Mouse (Mus musculus): ENCODE measurements around the gene Gm49388.

The Gm49388 gene

DNA sequence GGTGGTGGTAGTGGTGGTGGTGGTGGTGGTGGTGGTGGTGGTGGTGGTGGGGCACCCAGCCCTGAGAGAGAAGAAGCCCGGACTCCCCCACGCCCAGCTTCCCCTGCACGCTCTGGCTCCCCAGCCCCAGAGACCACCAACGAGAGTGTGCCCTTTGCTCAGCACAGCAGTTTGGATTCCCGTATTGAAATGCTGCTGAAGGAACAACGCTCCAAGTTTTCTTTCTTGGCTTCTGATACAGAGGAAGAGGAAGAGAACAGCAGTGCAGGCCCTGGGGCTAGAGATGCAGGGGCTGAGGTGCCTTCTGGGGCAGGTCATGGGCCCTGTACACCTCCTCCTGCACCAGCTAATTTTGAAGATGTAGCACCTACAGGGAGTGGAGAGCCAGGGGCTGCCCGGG is at the start of gene Gm49388:
Gm49388 (plus strand) TSS at position 301 of the 400 bp plus-strand sequence.
- DNase-seq (ENCODE audit: low read depth, low spot score): no peak

DNA sequence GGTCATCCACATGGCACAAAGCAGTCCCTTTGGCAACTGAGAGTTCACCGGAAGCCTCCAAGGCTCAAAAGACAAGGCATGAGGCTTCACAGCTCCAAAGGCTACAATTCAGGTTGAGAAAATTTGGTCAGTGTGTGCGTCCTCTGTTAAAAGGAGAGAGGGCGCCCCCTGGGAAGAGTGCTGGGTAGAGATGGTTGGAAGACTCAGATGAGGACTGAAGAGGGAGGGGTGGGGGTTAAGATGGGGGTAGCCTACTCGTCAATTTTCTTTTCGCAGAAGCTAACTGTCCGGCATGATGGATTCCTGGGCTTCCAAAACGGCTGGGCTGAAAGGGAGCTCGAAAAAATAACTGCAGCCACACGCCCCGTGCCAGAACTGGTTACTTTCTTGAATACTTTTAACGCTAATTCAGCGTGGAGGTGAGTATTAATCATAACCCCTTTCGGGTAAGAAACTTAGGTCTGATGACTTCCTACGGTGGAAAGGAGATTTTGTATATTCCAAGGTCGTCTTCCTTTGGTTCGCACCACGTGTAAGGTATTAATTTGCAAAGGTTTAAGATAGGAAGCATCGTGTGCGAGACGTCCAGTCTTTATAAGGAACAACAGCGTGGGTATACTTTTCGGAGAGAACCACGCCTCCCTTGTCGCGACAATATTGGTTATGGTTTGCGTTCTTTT is 40.9 kb upstream of the Gm49388 start, which contains the start of gene Fbxl19:
Fbxl19 (plus strand) TSS at position 178 of the 680 bp plus-strand sequence.
- DNase-seq (ENCODE audit: low read depth, low spot score): no peak

DNA sequence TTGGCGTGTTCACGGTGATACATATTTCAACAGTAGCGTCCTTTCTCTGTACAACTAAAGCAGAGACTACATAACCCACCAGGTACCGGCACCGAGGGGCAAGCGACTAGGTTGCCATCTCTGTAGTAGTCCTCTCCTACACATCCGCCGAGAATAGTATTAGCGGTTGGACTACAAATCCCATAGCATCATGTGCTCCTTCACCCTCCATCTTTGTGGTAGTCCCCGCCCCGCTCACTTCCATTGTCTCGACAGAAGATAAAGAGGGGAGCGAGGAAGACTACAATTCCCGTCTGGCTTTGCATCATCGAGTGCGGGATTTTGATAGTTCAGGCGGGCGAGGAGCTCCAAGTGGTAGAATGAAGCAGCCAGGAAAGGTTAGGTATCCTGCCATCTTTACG is 40.2 kb upstream of the Gm49388 start:
- DNase-seq (ENCODE audit: low read depth, low spot score): peak; percentile 100

DNA sequence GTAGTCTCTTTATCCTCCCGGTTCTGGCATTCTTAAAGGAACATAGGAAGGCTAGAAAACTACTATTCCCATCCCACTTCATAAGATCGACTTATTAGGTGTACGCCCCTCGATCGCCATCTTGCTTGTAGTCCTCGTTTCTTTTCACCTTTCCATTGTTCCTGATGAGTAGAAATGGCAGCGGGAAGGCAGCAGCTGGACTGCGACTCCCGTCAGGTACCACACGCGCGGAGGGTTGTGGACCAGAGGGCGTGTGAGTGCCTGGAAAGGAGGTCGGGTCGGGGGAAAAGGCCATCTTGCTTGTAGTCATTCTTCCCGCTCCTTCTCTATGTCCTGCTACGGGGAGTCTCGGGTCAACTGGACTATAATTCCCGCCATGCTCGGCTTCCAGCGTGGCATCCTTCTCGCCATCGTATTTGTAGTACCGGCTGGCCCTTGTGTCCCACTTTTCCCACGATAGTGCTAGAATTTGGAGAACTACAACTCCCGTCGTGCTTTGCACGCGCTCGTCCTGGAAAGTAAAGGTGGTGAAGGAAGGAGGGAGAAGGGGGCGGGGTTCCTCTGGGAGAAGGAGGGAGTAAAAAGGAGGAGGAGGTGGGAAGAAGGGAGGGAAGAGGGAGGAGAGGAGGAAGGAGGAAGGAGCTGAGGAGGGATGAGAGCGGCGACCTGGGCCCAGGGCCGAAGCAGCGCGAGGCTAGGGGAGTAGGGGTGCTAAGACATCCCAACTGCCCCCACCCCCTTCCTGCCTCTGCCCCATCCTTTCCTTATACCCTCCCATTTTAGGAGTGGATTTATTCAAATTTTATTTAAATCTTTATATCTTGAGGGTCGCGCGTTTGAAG is 39.5 kb upstream of the Gm49388 start:
- peak; percentile 100 for DNase-seq (ENCODE audit: low read depth, low spot score)

DNA sequence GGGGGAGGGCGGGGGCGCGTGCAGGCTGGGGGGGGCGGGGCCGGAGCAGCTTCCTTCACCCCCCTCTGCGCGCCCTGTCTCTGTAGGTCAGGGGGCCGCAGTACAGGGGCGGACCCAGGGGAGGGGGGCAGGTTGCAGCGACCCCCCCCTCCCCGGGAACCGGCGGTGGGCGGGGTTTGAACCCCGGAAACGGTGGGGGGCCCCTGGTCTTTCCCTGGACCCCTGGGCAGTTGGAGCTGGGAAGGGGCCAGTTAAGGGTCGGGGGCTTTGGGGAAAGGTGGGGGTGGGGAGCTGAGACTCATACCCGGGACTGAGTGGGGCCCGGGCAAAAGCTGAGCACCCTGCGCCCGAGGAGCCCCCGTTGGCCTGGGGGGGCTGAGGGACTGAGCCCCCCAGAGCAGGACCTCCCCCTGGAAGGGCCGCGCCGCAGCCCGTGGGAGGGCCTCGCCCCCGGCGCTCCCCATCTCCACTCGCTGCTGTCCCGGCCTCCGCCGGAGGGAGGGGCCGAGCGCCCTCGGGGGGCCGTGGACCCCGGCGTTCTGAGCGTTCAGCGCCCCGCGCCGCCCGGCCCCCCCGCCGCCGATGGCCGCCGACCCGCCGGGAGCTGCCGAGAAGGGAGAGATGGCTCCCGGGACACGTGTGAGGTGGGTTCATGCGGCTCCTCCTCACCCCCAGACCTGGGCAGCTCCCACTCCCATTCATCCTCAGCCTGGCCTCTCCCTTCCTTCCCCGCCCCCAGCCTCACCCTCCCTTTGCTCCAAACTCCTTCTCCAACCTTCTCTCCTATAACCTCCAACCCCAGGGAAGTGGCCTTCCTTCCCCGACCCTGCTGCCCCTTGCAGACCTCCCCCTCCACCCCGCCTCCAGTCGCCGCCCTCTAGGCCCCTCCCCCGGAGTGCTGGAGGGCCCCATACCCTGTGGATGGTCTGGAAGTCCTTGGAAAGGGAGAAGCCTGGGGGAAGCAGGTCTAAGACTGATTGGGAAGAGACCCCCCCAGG is 38.6 kb upstream of the Gm49388 start:
- DNase-seq (ENCODE audit: low read depth, low spot score): no peak

DNA sequence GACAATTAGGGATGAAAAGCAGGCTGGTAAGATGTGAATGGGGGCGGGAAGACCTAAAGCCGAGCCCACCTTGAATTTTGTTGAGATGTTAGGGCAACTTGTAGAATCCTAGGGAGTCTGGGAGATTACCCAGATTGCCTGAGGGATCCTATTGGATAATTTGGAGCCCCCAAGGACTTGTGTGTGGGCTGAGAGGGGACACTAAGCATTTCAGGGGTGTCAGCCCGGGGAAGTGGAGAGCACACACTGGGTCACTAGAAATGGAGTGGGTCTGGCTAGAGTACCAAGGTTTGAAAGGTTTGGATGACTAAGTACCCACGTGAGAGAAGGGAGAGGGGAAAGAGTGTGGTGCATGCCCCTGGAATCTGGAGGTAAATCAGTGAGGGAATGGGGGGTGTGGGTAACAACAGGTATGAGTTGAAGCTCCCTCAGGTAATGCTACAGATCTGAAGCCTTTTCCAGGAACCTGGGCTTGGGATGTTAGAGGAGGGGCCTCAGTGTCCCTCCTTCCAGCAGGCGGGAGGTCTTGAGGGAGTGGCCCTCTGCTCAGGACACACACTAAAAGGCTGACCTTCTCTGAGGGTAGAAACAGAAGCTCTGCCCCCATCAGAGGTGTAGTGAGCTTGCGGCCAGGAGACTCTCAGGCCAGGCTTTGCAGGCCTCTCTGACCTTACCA is 37.7 kb upstream of the Gm49388 start:
- DNase-seq (ENCODE audit: low read depth, low spot score): no peak

DNA sequence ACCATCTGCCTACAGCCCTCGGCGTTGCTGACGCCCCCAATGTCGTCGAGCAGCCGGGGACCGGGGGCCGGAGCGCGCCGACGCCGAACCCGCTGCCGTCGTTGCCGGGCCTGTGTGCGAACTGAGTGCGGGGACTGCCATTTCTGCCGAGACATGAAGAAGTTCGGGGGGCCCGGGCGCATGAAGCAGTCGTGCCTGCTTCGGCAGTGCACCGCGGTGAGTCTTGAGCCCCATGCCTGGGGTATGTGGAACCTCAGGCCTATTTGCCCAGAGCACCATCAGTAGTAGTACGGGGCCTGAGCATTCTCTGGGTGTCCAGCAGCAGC is 37.2 kb upstream of the Gm49388 start:
- no peak for DNase-seq (ENCODE audit: low read depth, low spot score)

DNA sequence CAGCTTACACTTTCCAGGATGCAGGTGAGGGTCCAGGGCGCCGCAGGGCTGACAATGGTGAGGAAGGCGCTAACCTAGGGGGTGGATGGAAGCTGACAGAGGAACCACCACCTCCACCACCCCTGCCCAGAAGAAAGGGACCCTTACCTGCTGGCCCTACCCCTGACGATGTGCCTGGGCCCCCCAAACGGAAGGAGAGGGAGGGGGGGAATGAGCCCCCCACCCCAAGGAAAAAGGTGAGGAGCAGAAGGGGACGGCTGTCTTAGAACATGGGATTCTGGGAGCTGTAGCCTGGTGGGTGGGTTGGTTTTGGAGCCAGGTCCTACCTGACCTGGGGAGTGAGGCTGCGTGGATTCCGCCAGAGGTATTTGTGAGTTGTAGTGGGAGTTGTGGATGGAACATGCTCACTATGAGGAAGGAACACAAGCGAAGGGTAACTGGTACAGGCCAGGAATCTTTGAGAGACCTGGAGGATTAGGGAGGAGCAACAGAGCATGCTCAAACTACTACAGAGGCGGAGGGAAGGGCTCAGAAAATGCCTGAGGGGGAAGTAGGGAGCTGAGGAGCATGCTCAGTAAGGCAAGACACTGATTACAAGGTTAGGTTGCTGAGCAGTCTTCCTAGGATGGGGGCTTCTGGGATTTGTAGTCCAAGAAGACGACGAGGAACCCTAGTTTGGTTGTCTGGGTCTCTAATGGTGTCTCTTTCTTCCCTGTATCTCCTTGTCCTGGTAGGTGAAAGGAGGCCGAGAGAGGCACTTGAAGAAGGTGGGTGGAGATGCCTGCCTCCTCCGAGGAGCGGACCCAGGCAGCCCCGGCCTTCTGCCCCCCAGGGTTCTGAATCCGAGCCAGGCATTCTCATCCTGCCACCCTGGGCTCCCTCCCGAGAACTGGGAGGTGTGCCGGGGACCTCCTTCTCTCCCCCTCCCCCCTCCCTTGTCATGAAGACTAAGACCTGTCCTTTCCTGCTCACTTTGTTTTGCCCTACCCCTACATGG is 35.0 kb upstream of the Gm49388 start:
- no peak for DNase-seq (ENCODE audit: low read depth, low spot score)

DNA sequence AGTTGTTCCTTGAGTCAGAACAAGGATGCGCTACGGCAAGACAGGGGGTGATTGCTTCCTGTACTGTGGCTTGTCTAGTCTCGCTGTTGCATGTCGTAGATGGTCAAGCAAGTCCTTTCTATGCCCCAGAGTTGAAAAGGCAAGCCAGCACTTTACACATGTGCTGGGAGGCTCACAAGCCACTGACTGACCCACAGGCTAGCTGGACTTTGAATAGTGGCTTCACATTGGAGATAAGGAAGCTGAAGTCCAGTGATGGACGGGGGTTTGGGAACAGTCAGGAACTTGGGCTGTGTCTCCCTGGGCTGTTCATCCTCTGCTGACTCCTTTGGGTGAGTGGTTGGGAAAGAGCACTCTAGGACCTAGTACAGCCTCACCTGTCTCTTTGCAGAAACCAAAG is 33.8 kb upstream of the Gm49388 start:
- no peak for DNase-seq (ENCODE audit: low read depth, low spot score)

DNA sequence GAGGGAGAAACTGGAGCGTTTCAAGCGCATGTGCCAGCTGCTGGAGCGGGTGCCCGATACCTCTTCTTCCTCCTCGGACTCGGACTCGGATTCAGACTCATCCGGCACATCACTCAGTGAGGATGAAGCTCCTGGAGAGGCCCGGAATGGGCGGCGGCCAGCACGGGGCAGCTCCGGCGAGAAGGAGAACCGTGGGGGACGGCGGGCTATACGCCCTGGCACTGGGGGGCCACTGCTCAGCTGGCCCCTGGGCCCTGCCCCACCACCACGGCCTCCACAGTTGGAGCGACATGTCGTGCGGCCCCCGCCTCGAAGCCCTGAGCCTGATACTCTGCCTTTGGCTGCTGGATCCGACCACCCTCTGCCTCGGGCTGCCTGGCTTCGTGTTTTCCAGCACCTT is 33.3 kb upstream of the Gm49388 start:
- no peak for DNase-seq (ENCODE audit: low read depth, low spot score)

DNA sequence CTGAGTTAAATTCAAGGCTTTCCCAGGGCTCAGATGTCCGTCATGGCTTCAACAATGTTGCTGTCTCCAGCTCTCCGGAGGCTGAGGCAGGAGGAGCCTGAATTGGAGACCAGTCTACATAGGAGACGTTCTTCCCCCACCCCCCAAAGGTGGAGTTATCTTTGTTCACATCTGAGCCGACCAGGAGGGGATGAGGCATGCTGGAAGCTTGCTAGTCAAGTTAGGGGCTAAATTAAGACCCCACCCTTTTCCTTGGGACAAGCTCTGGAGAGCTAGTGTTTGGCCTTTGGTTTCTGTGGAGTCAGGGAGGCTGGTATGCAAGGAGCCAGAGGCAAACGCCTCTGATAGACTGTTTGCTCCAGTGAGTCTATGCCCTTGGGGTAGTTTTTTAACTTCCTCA is 32.2 kb upstream of the Gm49388 start:
- no peak for DNase-seq (ENCODE audit: low read depth, low spot score)

DNA sequence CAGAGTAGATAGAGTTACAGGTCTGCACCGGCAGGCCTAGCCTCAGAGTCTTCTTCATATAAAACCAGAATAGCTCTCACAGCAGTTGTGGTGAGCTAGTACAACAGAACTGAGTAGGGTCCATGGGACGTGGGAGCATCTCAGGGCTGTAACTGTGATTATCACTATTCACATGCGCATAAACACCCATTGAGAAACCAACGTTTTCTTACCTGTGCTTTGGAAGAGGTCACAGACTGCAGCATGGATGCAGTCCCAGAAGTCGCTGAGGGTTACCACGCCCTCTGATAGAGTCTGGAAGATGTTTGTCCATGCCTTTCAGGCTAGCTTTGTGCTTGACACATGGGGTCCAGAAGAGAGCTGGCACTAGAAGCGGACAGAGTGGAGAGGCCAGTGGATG is 31.7 kb upstream of the Gm49388 start:
- DNase-seq (ENCODE audit: low read depth, low spot score): no peak

DNA sequence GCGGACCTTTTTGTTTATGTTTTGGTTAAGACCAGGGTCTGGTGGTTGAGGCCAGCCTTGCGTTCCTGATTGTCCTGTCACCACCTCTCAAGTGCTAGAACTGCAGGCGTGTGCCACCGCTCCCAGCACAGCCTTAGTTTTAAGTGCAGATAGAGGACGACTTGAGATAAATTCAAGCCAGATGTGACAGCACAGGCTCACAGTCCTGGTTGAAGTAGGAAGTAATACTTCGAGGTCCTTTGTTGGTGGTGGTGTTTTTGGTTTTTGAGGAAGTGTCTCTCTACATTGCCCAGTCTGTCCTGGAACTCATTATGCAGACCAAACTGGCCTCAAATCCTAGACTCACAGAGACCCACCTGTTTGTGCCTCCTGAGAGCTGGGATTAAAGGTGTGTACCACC is 25.7 kb upstream of the Gm49388 start:
- no peak for DNase-seq (ENCODE audit: low read depth, low spot score)

DNA sequence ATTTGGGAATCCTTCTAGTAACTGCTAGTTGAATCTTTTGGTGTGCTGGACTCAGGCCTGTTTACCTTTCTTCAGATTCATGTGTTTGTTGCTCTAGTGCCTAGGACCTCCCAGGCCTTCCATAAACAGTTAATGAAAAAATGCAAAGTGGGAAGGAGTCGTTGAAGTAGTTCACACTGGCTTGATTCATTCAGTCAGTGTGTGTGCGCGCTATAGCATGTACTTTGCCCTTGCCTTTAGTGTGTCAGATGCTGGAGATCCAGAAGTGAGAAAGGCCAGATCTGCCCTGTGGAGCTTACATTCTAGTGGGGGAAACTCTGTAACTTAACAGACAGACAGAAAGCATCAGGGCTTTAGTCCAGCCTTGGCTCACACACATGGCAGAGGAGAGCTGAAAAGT is 24.9 kb upstream of the Gm49388 start:
- DNase-seq (ENCODE audit: low read depth, low spot score): no peak

DNA sequence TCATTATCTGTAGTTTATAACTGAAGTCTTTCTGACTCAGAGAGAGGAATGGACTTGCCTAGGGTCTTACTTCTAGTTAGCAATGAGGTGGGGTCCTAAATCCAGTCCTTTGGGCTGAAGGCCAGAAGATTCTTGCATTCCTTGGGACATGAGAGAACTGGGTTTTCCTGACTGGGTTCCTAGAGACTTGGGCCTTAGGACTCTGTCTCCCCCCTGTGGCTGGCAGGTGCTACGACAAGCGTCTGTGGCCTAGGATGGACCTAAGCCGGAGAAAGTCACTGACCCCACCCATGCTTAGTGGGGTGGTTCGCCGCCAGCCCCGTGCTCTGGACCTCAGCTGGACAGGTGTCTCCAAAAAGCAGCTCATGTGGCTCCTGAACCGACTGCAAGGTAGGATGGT is 24.4 kb upstream of the Gm49388 start:
- DNase-seq (ENCODE audit: low read depth, low spot score): no peak

DNA sequence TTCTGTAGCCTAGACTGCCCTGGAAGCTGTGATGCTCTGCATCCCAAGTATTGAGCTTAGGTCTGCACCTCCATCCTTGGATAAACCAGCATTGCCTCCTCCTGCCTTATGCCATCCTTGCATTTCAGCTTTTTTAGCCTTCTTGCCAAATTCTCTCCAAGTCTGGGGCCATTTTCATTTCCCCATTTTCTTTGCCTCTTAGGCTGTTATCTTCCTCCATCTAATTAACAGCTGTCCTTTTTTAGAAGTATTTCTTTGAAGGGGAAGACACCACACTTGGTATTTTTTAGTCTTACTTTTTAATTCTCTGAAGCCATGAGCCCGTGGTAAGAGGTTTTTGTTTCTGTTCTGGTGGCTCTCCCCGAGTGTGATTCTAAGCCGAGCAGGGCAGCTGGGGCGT is 21.8 kb upstream of the Gm49388 start:
- DNase-seq (ENCODE audit: low read depth, low spot score): no peak

DNA sequence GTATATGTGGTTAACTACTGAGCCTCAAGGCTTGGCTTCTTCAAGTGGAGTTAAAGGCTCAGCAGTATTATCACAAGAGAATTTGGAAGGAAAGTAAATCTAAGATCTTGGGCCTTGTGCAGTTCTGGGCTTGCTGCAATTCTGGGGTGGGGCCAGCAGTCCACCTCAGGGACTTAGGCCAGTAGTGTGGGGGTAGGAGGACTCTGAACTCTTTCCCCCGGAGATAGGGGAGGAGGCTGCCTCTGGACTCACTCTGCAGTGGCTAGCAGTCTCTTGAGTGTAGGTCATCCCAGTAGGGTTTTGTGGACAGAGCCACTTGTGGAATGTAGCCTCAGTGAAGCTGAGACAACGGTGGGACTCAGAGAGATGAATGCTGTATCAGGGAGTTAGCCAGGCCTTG is 19.7 kb upstream of the Gm49388 start:
- DNase-seq (ENCODE audit: low read depth, low spot score): no peak

DNA sequence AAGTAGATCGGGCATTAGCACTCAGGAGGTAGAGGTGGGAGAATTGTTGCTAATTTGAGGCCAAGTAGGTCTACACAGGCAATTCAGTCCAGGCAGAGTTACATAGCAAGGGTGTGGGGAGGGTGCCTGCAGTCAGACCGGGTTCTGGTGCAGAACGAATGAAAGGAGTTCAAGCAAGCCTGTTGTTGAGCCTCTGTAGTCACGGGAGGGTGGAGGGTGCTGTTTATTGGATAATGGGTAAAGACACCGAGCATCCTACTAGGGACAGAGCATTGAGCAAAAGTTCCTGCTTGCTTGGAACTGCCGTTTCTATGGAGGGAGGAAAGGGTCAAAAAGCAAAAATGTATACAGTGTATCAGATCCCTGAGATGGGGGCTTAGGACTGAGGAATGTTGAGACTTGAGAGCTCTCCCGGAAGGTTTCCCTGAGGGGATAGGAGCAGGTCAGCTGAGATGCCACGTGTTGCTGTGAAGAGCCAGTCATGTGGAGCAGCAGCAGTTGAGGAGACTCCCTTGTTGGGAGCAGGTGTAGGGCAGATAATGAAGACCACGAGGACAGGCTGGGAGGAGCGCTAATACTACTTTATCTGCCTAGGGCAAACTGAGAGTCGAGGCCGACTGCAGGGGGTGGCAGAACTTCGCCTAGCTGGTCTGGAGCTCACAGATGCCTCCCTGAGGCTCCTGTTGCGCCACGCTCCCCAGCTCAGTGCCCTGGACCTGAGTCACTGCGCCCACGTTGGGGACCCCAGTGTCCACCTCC is 18.4 kb upstream of the Gm49388 start:
- DNase-seq (ENCODE audit: low read depth, low spot score): no peak

DNA sequence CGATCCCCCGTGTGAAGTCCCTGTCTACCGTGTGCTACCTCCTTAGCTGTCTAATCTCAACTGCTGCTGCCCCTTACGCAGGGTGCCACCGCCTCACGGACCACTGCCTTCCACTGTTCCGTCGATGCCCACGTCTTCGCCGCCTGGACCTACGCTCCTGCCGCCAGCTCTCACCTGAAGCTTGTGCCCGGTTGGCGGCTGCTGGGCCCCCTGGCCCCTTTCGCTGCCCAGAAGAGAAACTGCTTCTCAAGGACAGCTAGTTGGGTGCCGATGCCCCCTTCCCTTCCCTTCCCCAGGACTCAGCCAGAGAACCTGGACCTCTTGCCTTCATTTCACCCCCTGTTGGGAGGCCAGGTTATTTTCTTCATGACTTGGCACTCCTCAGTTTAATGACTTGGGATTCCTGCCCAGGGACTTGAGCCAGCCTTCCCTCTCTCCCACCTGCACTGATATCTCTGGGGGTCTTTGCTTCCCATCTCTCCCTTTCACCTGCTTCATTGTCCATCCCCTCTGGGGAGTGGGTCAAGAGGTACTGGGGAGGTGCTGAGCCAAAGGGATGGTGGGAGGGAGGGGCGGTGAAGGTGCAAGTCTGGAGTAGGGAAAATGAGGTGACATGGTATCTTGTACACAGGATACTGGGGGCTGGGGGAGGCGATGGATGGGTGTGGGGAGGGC is 17.6 kb upstream of the Gm49388 start:
- DNase-seq (ENCODE audit: low read depth, low spot score): no peak
